Mouse (Mus musculus) inflammation-experienced regulatory T-cells, adult 6 months (primary cell): ENCODE data around the gene Focad. TPM values are rescaled to one million over a fixed set of nuclear protein-coding genes. Genes with fewer than 3 reads are reported as not detected.
A peak's percentile ranks its signal among the peaks of the same experiment; 100 is the strongest.
"Not testable (repeated sequence)": the region's sequence is repeated elsewhere in the genome, so short reads cannot be mapped to it uniquely, and the experiment has no call there.

Source experiments
- ATAC-seq: one replicate; pipeline ENCODE4 v1.8.0; 2017
- polyA plus RNA-seq, 3 experiments: library from polyadenylated mRNA; unstranded; fragments of 100-300 nt; shearing (Covaris generic); gene quantifications; one replicate each; pipeline ENCODE4 v1.2.1; 2017

The Focad gene
- polyA plus RNA-seq, 3 experiments from 2014 or later, result 6.9 to 14.5 (median 11.6) TPM

- no peak for ATAC-seq
These were observed 215.2 kb downstream of the Focad start for GRCm38 (mm10) chr4:88309676-88310075.

GRCm38 (mm10) chr4:88314898-88315297 is 220.5 kb downstream of the Focad start:
- no peak for ATAC-seq

- ATAC-seq, result no peak
These were observed 225.6 kb downstream of the Focad start for GRCm38 (mm10) chr4:88320067-88320466.

- no peak for ATAC-seq
These were observed 231.0 kb downstream of the Focad start for GRCm38 (mm10) chr4:88325392-88325791.

- ATAC-seq, result no peak
These were observed 240.1 kb downstream of the Focad start for GRCm38 (mm10) chr4:88334533-88334932.

GRCm38 (mm10) chr4:88336753-88337152 is 242.3 kb downstream of the Focad start:
- no peak for ATAC-seq

GRCm38 (mm10) chr4:88337365-88337764 is 242.9 kb downstream of the Focad start:
- ATAC-seq, result no peak

- ATAC-seq, result no peak
These were observed 243.7 kb downstream of the Focad start for GRCm38 (mm10) chr4:88338130-88338529.

- ATAC-seq, result no peak
These were observed 250.0 kb downstream of the Focad start for GRCm38 (mm10) chr4:88344468-88344867.

GRCm38 (mm10) chr4:88345065-88345464 is 250.6 kb downstream of the Focad start:
- no peak for ATAC-seq

- no peak for ATAC-seq
These were observed 251.5 kb downstream of the Focad start for GRCm38 (mm10) chr4:88345938-88346337.

- peak; percentile 90 for ATAC-seq
These were observed 256.5 kb downstream of the Focad start for GRCm38 (mm10) chr4:88350910-88351309.

- ATAC-seq, result no peak
These were observed 262.2 kb downstream of the Focad start for GRCm38 (mm10) chr4:88356652-88357051.

- no peak for ATAC-seq
These were observed 263.0 kb downstream of the Focad start for GRCm38 (mm10) chr4:88357431-88357830.

GRCm38 (mm10) chr4:88369951-88370350 is 275.5 kb downstream of the Focad start:
- no peak for ATAC-seq

GRCm38 (mm10) chr4:88370819-88371218 is 276.4 kb downstream of the Focad start:
- no peak for ATAC-seq

GRCm38 (mm10) chr4:88372293-88373224 is 278.1 kb downstream of the Focad start:
- no peak for ATAC-seq

- no peak for ATAC-seq
These were observed 295.6 kb downstream of the Focad start for GRCm38 (mm10) chr4:88390036-88390435.

- ATAC-seq, result not testable (repeated sequence)
These were observed 296.2 kb downstream of the Focad start for GRCm38 (mm10) chr4:88390596-88390995.

GRCm38 (mm10) chr4:88395717-88396116 is 301.3 kb downstream of the Focad start:
- ATAC-seq, result no peak

- ATAC-seq, result no peak
These were observed 302.6 kb downstream of the Focad start for GRCm38 (mm10) chr4:88396995-88397521.

GRCm38 (mm10) chr4:88400302-88400991 is 306.0 kb downstream of the Focad start:
- no peak for ATAC-seq

GRCm38 (mm10) chr4:88400992-88401313 is 306.5 kb downstream of the Focad start:
- ATAC-seq, result no peak

- no peak for ATAC-seq
These were observed 308.5 kb downstream of the Focad start for GRCm38 (mm10) chr4:88402884-88403283.
